Mouse (Mus musculus) adrenal gland, postnatal 4 days (tissue): ENCODE results near the gene Sidt1. TPM values are rescaled to one million over a fixed set of nuclear protein-coding genes. Genes with fewer than 3 reads are reported as not detected.

Experiments
- total RNA-seq, 2 experiments: library from RNA; stranded (reverse); gene quantifications; 2 replicates each; pipeline ENCODE4 v1.2.3; 2021

Gene Sidt1
- total RNA-seq, 2 experiments from 2014 or later, result 11.7 to 14.1 TPM

Other genes with a start within 250 kb of the Sidt1 start
- gene Atp6v1a, start 193.5 kb downstream of the Sidt1 start, total RNA-seq, result 100 to 1,000 TPM in 1 of 2 experiments, 10 to 100 TPM in 1; 91.2 to 121 TPM
- 10 to 100 TPM; 90.3 to 93.8 TPM for gene Naa50, start 193.4 kb downstream of the Sidt1 start, total RNA-seq
- gene Usf3, start 159.9 kb downstream of the Sidt1 start, total RNA-seq, result 10 to 100 TPM; 26.8 to 28.7 TPM
- gene Spice1, start 13.9 kb upstream of the Sidt1 start, total RNA-seq, result 10 to 100 TPM; 19.9 to 21.3 TPM
- gene Cfap44, start 61.6 kb upstream of the Sidt1 start, total RNA-seq, result 1 to 10 TPM; 2.6 to 3.9 TPM
- gene Boc, start 225.7 kb upstream of the Sidt1 start, total RNA-seq, result 10 to 100 TPM; 42.4 to 49.7 TPM